Mouse (Mus musculus): ENCODE measurements around the gene Entpd5. TPM values are rescaled to one million over a fixed set of nuclear protein-coding genes. Genes with fewer than 3 reads are reported as not detected.

Gene Entpd5
- polyA plus RNA-seq (2015; fragmentation: Nextera tagmentation; extraction: Ambion mirVana), result 17.0 and 18.1 TPM in 2 replicates

DNA sequence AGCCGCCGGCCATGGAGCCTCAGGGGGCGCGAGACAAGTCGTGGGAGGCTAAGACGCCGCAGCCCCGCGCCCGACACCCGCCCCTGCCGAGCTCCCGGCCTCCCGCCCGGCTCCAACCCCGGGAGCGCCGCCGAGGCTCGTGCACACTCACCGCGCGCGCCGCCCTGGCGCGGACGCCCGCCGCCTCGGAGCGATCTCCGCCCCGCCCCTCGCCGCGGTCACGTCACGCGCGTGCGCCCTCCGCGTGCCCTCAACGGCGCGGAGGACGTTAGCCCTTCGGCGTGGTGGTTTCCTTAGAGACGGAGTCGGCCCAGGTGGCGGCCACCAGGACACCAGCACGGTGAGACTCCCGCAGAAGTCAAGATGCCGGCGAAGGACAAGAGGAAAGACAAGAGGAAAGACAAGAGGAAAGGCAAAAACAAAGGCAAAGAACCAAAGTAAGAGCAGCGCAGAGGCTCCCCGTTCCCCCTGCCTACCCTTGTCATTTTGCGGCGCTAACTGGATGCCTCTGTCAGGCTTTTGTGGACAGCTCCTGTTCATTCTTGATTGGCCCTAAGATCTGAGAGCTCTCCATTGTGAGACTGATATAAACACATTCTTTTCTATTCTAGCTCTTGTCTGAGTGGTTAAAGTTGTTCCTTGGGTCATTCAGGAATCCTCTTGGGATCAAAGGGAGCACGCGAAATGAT is at the start of gene Entpd5, which contains the start of gene Bbof1:
Gene Entpd5 (minus strand): TSS at position 211 of the 689 bp plus-strand sequence.
Gene Bbof1 (plus strand): TSS at position 253 of the 689 bp plus-strand sequence.
- Histone ChIP-seq H3K27ac (ENCODE audit: low read length) (peak within 1 kb of the TSS; percentile 78), H3K4me3 (ENCODE audit: low read depth, low read length) (peak within 1 kb of the TSS; percentile 89), H3K9ac (ENCODE audit: low read depth, low read length) (peak within 1 kb of the TSS; percentile 87), H3K4me1 (ENCODE audit: control insufficient read depth, low read depth, low read length) (peaks cover 11% of the 10 kb centered on the region), H3K4me2 (ENCODE audit: low read depth, low read length) (peak within 1 kb of the TSS; percentile 98), H3K9me3 (replicated peaks; ENCODE audit: control insufficient read depth, low read length) (no peaks in the 10 kb centered on the region), H3K36me3 (ENCODE audit: control insufficient read depth, insufficient read depth) (no peaks in the 10 kb centered on the region), H3K27me3 (ENCODE audit: control insufficient read depth, insufficient read depth, low read depth, low read length) (no peaks in the 10 kb centered on the region)
- peak; percentile 96 for ATAC-seq (ENCODE audit: low read depth)
- WGBS (ENCODE audit: insufficient replicate concordance), result 3% methylated on average over 51 of the region's 63 CpGs

DNA sequence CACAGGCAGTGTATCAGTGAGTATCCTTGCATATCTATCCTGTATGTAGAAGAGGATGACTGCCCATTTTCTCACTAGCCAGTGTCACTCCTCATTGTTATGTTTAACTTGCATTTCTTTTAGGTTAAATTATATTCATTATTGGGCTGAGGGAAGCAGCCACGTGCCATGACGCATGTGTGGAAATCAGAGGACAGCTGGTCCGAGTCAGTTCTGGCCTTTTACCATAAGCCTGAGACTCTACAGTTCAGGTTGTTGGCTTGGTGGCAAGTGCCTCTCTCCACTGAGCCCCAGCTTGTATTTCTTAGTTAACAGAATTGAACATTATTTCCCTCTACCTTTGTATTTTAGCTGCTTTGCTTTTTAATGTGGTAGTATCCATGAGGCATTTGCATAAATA is 48.1 kb upstream of the Entpd5 start:
- Histone ChIP-seq H3K4me2 (ENCODE audit: low read depth, low read length) (no peak overlapping the region), H3K4me3 (ENCODE audit: low read depth, low read length) (no peak overlapping the region), H3K36me3 (ENCODE audit: control insufficient read depth, insufficient read depth) (peaks cover 22% of the 10 kb centered on the region), H3K27ac (ENCODE audit: low read length) (no peak overlapping the region), H3K9me3 (replicated peaks; ENCODE audit: control insufficient read depth, low read length) (no peaks in the 10 kb centered on the region), H3K27me3 (ENCODE audit: control insufficient read depth, insufficient read depth, low read depth, low read length) (no peaks in the 10 kb centered on the region), H3K9ac (ENCODE audit: low read depth, low read length) (no peak overlapping the region), H3K4me1 (ENCODE audit: control insufficient read depth, low read depth, low read length) (peaks cover 18% of the 10 kb centered on the region)
- ATAC-seq (ENCODE audit: low read depth), result no peak
- WGBS (ENCODE audit: insufficient replicate concordance), result 77% methylated on average over 3 of the region's 3 CpGs

DNA sequence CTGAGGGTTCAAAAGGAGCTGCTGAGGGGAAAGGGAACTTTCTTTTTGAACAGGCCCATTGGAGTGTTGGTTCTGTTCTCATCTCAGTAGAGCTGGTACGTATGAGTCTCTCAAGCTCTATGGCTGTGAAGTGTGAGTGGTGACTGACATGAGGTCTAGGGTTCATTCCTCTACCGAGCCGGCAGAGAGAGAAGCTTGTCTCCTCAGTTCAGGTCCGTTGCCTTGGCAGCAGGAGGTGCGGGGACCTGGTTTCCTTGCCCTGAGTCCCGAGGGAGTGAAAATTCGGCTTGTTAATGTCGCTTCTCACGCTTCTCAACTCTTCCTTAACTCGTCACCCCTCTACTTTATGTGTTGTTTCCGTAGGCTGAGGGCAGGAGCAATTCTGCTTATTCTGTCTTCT is 43.0 kb upstream of the Entpd5 start:
- Histone ChIP-seq H3K27ac (ENCODE audit: low read length) (peak overlapping the region; percentile 85), H3K9me3 (replicated peaks; ENCODE audit: control insufficient read depth, low read length) (no peaks in the 10 kb centered on the region), H3K36me3 (ENCODE audit: control insufficient read depth, insufficient read depth) (no peaks in the 10 kb centered on the region), H3K9ac (ENCODE audit: low read depth, low read length) (peak overlapping the region; percentile 71), H3K4me1 (ENCODE audit: control insufficient read depth, low read depth, low read length) (peaks cover 22% of the 10 kb centered on the region), H3K4me2 (ENCODE audit: low read depth, low read length) (peak overlapping the region; percentile 76), H3K27me3 (ENCODE audit: control insufficient read depth, insufficient read depth, low read depth, low read length) (no peaks in the 10 kb centered on the region), H3K4me3 (ENCODE audit: low read depth, low read length) (peak overlapping the region; percentile 91)
- no peak for ATAC-seq (ENCODE audit: low read depth)
- under 1% methylated on average over 11 of the region's 11 CpGs for WGBS (ENCODE audit: insufficient replicate concordance)

DNA sequence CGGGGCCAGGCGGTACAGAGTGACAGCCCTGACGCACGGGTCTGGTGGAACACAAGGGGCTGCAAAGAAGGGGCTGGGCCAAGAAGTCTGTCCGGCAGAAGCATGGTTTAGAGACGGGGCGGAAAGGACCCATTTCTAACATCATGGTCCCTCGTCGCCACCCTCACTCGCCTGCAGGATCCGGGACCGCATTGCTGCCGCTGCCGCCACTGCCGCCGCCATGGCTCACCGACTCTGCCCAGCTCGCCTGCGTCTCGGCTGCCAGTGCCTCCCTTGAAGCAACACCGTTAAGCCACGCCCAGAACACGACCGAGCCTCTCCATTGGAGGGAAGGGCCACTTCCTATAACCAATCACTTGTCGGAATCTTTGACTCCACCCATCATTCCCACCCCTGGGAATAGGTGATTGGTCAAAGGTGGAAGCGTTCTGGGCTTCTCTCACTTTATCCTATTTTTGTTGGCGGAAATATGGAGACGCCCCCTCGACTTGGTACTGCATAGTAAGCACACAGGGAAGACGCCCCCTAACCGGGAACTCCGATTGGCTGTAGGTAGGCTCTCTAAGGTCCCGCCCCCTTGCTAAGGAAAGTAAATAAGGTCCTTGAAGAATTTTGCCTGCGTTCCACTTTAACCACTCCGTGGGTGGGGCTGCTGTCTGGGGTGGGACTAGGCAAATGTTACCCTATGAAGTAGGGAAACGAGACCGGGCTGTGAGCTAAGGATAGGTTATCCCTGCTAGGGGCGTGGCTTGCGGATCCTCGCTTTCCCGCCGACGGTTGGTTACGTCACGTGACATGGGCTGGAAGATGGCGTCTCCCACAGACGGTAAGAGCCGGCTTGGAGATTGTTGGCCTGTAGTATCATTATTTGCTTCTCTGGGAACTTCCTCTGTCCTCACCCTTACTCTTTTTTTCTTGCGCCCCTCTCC is 42.2 kb upstream of the Entpd5 start, which contains the start of the genes Aldh6a1 and Lin52:
Gene Aldh6a1 (minus strand): TSS at position 287 of the 929 bp plus-strand sequence.
Gene Lin52 (plus strand): TSS at position 705 of the 929 bp plus-strand sequence.
- Histone ChIP-seq H3K4me3 (ENCODE audit: low read depth, low read length) (peak within 1 kb of the TSS; percentile 91), H3K4me2 (ENCODE audit: low read depth, low read length) (peak within 1 kb of the TSS; percentile 76), H3K27me3 (ENCODE audit: control insufficient read depth, insufficient read depth, low read depth, low read length) (no peaks in the 10 kb centered on the region; the same call in 1 of the 2 replicates), H3K9me3 (replicated peaks; ENCODE audit: control insufficient read depth, low read length) (no peaks in the 10 kb centered on the region), H3K9ac (ENCODE audit: low read depth, low read length) (peak within 1 kb of the TSS; percentile 76), H3K36me3 (ENCODE audit: control insufficient read depth, insufficient read depth) (no peaks in the 10 kb centered on the region), H3K27ac (ENCODE audit: low read length) (peak within 1 kb of the TSS; percentile 87), H3K4me1 (ENCODE audit: control insufficient read depth, low read depth, low read length) (peaks cover 22% of the 10 kb centered on the region)
- WGBS (ENCODE audit: insufficient replicate concordance), result under 1% methylated on average over 49 of the region's 49 CpGs
- ATAC-seq (ENCODE audit: low read depth), result peak; percentile 94

DNA sequence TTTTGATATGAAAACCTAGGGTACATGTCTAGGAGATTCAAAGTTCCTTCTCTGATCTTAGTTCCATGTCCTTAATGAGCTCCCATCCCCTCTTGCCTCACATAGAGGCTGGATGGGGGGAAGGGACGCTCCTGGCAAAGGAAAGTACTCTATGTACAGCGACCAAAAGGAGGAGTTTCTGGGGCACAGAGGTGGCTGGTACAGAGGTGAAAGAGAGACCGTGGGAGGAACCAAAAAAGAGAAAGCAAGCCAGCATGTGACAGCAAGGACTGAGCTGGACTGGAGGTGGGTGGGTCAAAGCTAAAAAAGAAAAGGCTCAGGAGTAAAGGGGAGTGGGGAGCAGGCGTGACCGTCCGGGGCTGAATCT is 41.5 kb upstream of the Entpd5 start:
- H3K27ac ChIP-seq (ENCODE audit: low read length), result peak overlapping the region; percentile 87
- ATAC-seq (ENCODE audit: low read depth), result 0 out of 2 replicates have a peak, but pooled peaks have one; percentile 0
- H3K27me3 ChIP-seq (ENCODE audit: control insufficient read depth, insufficient read depth, low read depth, low read length), result no peaks in the 10 kb centered on the region; the same call in 1 of the 2 replicates
- H3K9ac ChIP-seq (ENCODE audit: low read depth, low read length), result peak overlapping the region; percentile 76
- H3K9me3 ChIP-seq (replicated peaks; ENCODE audit: control insufficient read depth, low read length), result no peaks in the 10 kb centered on the region
- peak overlapping the region; percentile 76 for H3K4me2 ChIP-seq (ENCODE audit: low read depth, low read length)
- H3K36me3 ChIP-seq (ENCODE audit: control insufficient read depth, insufficient read depth), result no peaks in the 10 kb centered on the region
- peak overlapping the region; percentile 91 for H3K4me3 ChIP-seq (ENCODE audit: low read depth, low read length)
- 0% methylated on average over 6 of the region's 6 CpGs for WGBS (ENCODE audit: insufficient replicate concordance)
- peaks cover 22% of the 10 kb centered on the region for H3K4me1 ChIP-seq (ENCODE audit: control insufficient read depth, low read depth, low read length)

DNA sequence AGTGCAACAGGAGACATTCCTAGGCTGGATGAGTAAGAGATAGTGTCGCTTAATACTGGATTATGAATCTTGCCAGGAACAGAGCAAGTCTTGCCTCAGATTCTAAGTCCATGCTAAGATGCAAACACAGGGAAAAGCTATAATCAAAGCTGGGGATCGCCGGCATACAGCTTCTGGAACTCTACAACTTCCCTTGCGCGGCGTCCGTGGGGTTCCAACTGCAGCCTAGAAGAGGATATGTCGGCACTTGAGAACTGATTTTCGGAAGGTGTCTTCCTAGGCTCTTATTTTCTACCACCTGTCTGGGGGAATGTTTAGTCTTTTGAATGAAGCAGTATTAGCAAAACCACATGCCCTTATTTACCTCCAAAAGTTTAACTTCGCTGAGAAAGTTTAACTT is 41.1 kb upstream of the Entpd5 start:
- Histone ChIP-seq H3K9me3 (replicated peaks; ENCODE audit: control insufficient read depth, low read length) (no peaks in the 10 kb centered on the region), H3K27ac (ENCODE audit: low read length) (peak overlapping the region; percentile 87), H3K9ac (ENCODE audit: low read depth, low read length) (peak overlapping the region; percentile 76), H3K4me2 (ENCODE audit: low read depth, low read length) (peak overlapping the region; percentile 76), H3K4me3 (ENCODE audit: low read depth, low read length) (peak overlapping the region; percentile 91), H3K27me3 (ENCODE audit: control insufficient read depth, insufficient read depth, low read depth, low read length) (no peaks in the 10 kb centered on the region; the same call in 1 of the 2 replicates), H3K4me1 (ENCODE audit: control insufficient read depth, low read depth, low read length) (peaks cover 22% of the 10 kb centered on the region), H3K36me3 (ENCODE audit: control insufficient read depth, insufficient read depth) (no peaks in the 10 kb centered on the region)
- no peak for ATAC-seq (ENCODE audit: low read depth)
- WGBS (ENCODE audit: insufficient replicate concordance), result 52% methylated on average over 10 of the region's 10 CpGs

DNA sequence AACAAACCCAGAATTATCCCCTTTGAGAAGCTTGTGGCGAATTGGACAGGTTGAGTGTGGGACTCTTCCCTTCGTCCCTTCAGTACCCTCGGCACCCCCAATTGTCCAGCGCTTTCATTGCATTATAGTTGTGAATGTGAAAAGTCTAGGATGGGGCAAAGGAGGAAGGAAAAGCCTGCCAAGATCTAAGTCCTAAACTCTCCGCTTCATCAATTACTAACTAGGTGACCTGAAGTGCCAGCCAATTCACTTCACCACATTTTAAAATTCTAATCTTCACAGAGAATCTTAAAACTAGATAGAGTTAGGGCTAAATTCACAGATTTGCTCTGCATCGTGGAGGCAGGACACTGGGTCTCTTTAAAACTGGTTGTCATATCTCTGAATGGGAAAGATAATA is 39.4 kb upstream of the Entpd5 start:
- 63% methylated on average over 6 of the region's 6 CpGs for WGBS (ENCODE audit: insufficient replicate concordance)
- no peak overlapping the region for H3K4me2 ChIP-seq (ENCODE audit: low read depth, low read length)
- no peak for ATAC-seq (ENCODE audit: low read depth)

DNA sequence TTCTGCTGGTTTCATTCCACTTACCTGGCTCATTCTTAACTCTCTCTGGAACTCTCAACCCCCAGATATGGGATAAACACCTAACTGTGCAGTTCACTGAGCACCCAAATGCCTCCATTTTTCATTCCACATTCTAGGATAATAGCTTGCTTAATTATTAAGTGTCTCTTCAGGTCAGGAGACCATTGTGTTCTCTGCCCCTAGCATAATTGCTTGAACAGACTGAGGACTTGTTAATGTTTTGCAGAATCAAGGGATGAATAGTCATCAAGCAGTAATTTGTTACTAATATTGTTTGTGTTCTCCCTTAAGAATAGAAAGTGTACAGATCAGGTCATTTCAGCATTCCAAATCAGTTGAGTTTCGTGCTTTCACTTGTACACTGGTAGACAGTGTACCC is 38.6 kb upstream of the Entpd5 start:
- no peak overlapping the region for H3K4me3 ChIP-seq (ENCODE audit: low read depth, low read length)
- no peaks in the 10 kb centered on the region; the same call in 1 of the 2 replicates for H3K27me3 ChIP-seq (ENCODE audit: control insufficient read depth, insufficient read depth, low read depth, low read length)
- no peaks in the 10 kb centered on the region for H3K9me3 ChIP-seq (replicated peaks; ENCODE audit: control insufficient read depth, low read length)
- peaks cover 5% of the 10 kb centered on the region for H3K4me1 ChIP-seq (ENCODE audit: control insufficient read depth, low read depth, low read length)
- WGBS (ENCODE audit: insufficient replicate concordance), result 58% methylated on average over 1 of the region's 1 CpGs
- no peaks in the 10 kb centered on the region for H3K36me3 ChIP-seq (ENCODE audit: control insufficient read depth, insufficient read depth)
- no peak overlapping the region for H3K9ac ChIP-seq (ENCODE audit: low read depth, low read length)
- no peak overlapping the region for H3K4me2 ChIP-seq (ENCODE audit: low read depth, low read length)
- no peak overlapping the region for H3K27ac ChIP-seq (ENCODE audit: low read length)
- ATAC-seq (ENCODE audit: low read depth), result no peak

More for the DNA sequence above, 39.4 kb upstream of the Entpd5 start:
- no peak overlapping the region for H3K9ac ChIP-seq (ENCODE audit: low read depth, low read length)
- no peaks in the 10 kb centered on the region; the same call in 1 of the 2 replicates for H3K27me3 ChIP-seq (ENCODE audit: control insufficient read depth, insufficient read depth, low read depth, low read length)
- H3K4me1 ChIP-seq (ENCODE audit: control insufficient read depth, low read depth, low read length), result peaks cover 13% of the 10 kb centered on the region
- no peaks in the 10 kb centered on the region for H3K36me3 ChIP-seq (ENCODE audit: control insufficient read depth, insufficient read depth)
- H3K9me3 ChIP-seq (replicated peaks; ENCODE audit: control insufficient read depth, low read length), result no peaks in the 10 kb centered on the region
- H3K27ac ChIP-seq (ENCODE audit: low read length), result no peak overlapping the region
- H3K4me3 ChIP-seq (ENCODE audit: low read depth, low read length), result no peak overlapping the region
